Mouse (Mus musculus) gastrocnemius, adult 18-20 months (tissue): ENCODE data around the gene Sytl2. TPM values are rescaled to one million over a fixed set of nuclear protein-coding genes. Genes with fewer than 3 reads are reported as not detected.

Experiments
- total RNA-seq, 2 experiments: library from RNA; stranded (reverse); gene quantifications; 2 replicates each; pipeline ENCODE4 v1.2.3; 2021

The Sytl2 gene
- total RNA-seq, 2 experiments from 2014 or later = 3.4 to 3.7 TPM

Other genes starting within 250 kb of the Sytl2 start
- gene Picalm, start 172.0 kb upstream of the Sytl2 start, total RNA-seq = 10 to 100 TPM; 72.1 to 94.6 TPM
- not detected for gene Ccdc83, start 36.5 kb upstream of the Sytl2 start, total RNA-seq
- gene Ccdc89, start 124.3 kb downstream of the Sytl2 start, total RNA-seq = under 1 TPM; 0.09 to 0.11 TPM
- 10 to 100 TPM; 12.5 to 13.6 TPM for gene Crebzf, start 140.5 kb downstream of the Sytl2 start, total RNA-seq
- 100 to 1,000 TPM; 104 to 105 TPM for gene Tmem126a, start 155.0 kb downstream of the Sytl2 start, total RNA-seq
- gene Tmem126b, start 173.7 kb downstream of the Sytl2 start, total RNA-seq = 10 to 100 TPM; 19.6 to 19.8 TPM
- gene Dlg2, start 174.4 kb downstream of the Sytl2 start, total RNA-seq = 1 to 10 TPM in 1 of 2 experiments, under 1 TPM in 1; 0.50 to 1.5 TPM